Mouse (Mus musculus) heart, adult 11 months (tissue): ENCODE results near the gene Gm5478.

Experiments used
- DNase-seq: peaks from one replicate; pipeline ENCODE4 v3.0.0; 2022

Gm5478 gene

GRCm38 (mm10) chr15:101647280-101647679, at the start of gene Gm5478:
Gene Gm5478, minus strand, starts transcription at chr15:101647380.
- no peak for DNase-seq

GRCm38 (mm10) chr15:101694207-101694606, 47.0 kb upstream of the Gm5478 start, which contains the start of gene Krt6a:
Gene Krt6a, minus strand, starts transcription at chr15:101694307.
- DNase-seq, result peak; percentile 72

GRCm38 (mm10) chr15:101690460-101690859, 43.3 kb upstream of the Gm5478 start:
- DNase-seq, result peak; percentile 2

- peak; percentile 49 for DNase-seq
These were observed 41.0 kb upstream of the Gm5478 start for GRCm38 (mm10) chr15:101688161-101688560.

GRCm38 (mm10) chr15:101680187-101680586, 33.0 kb upstream of the Gm5478 start, which contains the start of gene Krt6b:
Gene Krt6b, minus strand, starts transcription at chr15:101680287.
- no peak for DNase-seq

- DNase-seq, result no peak
These were observed 28.8 kb upstream of the Gm5478 start for GRCm38 (mm10) chr15:101675978-101676377.

GRCm38 (mm10) chr15:101652736-101653265, 5.6 kb upstream of the Gm5478 start:
- DNase-seq, result no peak

- DNase-seq, result peak; percentile 51
These were observed 19.3 kb downstream of the Gm5478 start, which contains the start of gene Gm5414 for GRCm38 (mm10) chr15:101627884-101628283. Gene Gm5414, minus strand, starts transcription at chr15:101628188.

- DNase-seq, result no peak
These were observed 48.1 kb downstream of the Gm5478 start for GRCm38 (mm10) chr15:101599123-101599522.
